Mouse (Mus musculus) thymus, adult 18-20 months (tissue): ENCODE measurements around the gene Rbks.

ENCODE experiments used
- DNase-seq, 2 experiments: peaks; one replicate each; pipeline ENCODE4 v3.0.0; 2022; ENCODE audit warnings: mixed read lengths in 2 of 2

Rbks gene

GRCm38 (mm10) chr5:31696971-31697643 lies at the start of gene Rbks:
Gene Rbks (minus strand): TSS chr5:31697627.
- peak in 1 of 2 experiments; percentile 6 for DNase-seq

- no peak for DNase-seq
These were observed 45.1 kb upstream of the Rbks start for GRCm38 (mm10) chr5:31742521-31743031.

GRCm38 (mm10) chr5:31741931-31742330 lies 44.5 kb upstream of the Rbks start:
- DNase-seq, result no peak

- no peak for DNase-seq
These were observed 35.4 kb upstream of the Rbks start for GRCm38 (mm10) chr5:31732644-31733338.

GRCm38 (mm10) chr5:31727456-31727855 lies 30.0 kb upstream of the Rbks start:
- no peak for DNase-seq

- no peak for DNase-seq
These were observed 28.5 kb upstream of the Rbks start for GRCm38 (mm10) chr5:31725885-31726284.

- DNase-seq, result no peak
These were observed 27.1 kb upstream of the Rbks start for GRCm38 (mm10) chr5:31724519-31724918.

GRCm38 (mm10) chr5:31715486-31716150 lies 18.2 kb upstream of the Rbks start:
- no peak for DNase-seq

- no peak for DNase-seq
These were observed 16.4 kb upstream of the Rbks start for GRCm38 (mm10) chr5:31713841-31714264.

- no peak for DNase-seq
These were observed 15.9 kb upstream of the Rbks start for GRCm38 (mm10) chr5:31713280-31713711.

- no peak for DNase-seq
These were observed 12.0 kb upstream of the Rbks start for GRCm38 (mm10) chr5:31709389-31709788.

GRCm38 (mm10) chr5:31706826-31707225 lies 9.4 kb upstream of the Rbks start:
- DNase-seq, result no peak

GRCm38 (mm10) chr5:31704971-31705370 lies 7.5 kb upstream of the Rbks start:
- DNase-seq, result no peak

- no peak for DNase-seq
These were observed 2.0 kb upstream of the Rbks start for GRCm38 (mm10) chr5:31699397-31699796.

GRCm38 (mm10) chr5:31698931-31699330 lies 1.5 kb upstream of the Rbks start:
- no peak for DNase-seq

GRCm38 (mm10) chr5:31698297-31698726 lies 885 bp upstream of the Rbks start:
- DNase-seq, result peak; percentile 87 to 93

- DNase-seq, result peak; percentile 85 to 89
These were observed 343 bp upstream of the Rbks start, which contains the start of gene Babam2 for GRCm38 (mm10) chr5:31697644-31698296. Gene Babam2 (plus strand): TSS chr5:31697684.

GRCm38 (mm10) chr5:31693191-31693590 lies 4.2 kb downstream of the Rbks start:
- DNase-seq, result no peak

GRCm38 (mm10) chr5:31687972-31688371 lies 9.5 kb downstream of the Rbks start:
- no peak for DNase-seq

- no peak for DNase-seq
These were observed 11.4 kb downstream of the Rbks start for GRCm38 (mm10) chr5:31686040-31686439.

- no peak for DNase-seq
These were observed 15.1 kb downstream of the Rbks start for GRCm38 (mm10) chr5:31682305-31682704.

GRCm38 (mm10) chr5:31680183-31680582 lies 17.2 kb downstream of the Rbks start:
- DNase-seq, result no peak

- no peak for DNase-seq
These were observed 19.4 kb downstream of the Rbks start for GRCm38 (mm10) chr5:31678000-31678399.
